Mouse (Mus musculus): Measurements from ENCODE around the gene Luc7l2.

DNA sequence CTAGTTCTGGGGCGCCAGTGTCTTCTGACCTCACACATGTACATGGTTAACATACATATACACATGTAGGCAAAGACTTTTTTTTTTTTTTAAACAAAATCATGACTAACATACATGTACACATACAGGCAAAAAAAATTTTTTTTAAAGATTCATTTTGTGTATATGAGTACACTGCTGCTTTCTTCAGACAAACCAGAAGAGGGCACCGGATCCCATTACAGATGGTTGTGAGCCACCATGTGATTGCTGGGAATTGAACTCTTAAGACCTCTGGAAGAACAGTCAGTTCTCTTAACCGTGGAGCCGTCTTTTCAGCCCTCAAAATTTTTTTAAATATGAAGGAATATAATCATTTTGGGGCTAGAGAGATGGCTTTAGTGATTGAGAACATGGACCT, 46.3 kb downstream of the Luc7l2 start:
- no peak for TF ChIP-seq GATA1 (IDR thresholded peaks at IDR 0.05; ENCODE audit: low read length)
- TF ChIP-seq TAL1 (IDR thresholded peaks at IDR 0.05; ENCODE audit: low read length): no peak

Data from erythroblast, embryonic 14.5 days (primary cell).